Mouse (Mus musculus) WW6 (cell line): Measurements from ENCODE around the gene Sirt6.

ENCODE experiments used
- DNase-seq: peaks from one replicate; pipeline ENCODE4 v3.0.0-alpha.2; 2013; ENCODE audit warnings: low read depth, low spot score

The Sirt6 gene

DNA sequence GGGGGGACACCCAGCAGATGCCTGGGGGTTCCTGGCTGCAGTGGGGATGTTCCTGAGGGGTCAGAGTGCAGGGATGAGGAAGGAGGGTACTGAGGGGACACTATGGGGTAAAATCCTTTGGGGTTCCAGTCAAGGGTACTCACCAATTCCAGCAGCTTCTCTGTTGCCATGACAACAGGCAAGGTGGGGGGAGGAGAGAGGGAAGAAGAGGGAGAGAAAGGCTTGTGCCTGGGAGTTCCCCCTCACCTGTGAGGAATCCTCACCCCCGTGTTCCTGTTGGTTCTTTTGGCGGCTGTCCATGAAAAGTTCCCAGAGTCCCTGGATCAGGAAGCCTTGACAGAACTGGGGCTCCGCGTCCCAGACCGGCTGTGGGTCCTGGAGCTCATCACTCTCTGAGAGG, 32.0 kb downstream of the Sirt6 start:
- DNase-seq: no peak

DNA sequence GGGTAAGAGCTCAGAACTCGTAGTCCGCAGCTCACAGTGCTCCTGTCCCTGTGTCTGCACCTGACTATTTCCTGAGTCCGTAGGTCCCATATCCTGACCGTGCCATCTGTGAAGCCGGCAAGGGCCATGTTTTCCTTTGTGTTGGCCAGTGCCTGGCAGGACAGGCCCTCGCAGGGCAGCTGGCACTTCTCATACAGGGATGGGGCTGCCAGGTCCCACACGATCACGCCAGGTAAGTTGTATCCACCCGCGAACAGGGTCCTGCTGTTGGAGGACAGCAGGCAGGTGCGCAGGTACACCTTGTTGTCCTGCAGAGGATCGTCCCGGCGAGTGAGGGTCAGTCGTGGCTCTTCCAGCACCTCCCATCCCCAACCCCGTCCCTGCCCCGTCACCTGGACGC, 33.7 kb downstream of the Sirt6 start:
- DNase-seq: no peak

DNA sequence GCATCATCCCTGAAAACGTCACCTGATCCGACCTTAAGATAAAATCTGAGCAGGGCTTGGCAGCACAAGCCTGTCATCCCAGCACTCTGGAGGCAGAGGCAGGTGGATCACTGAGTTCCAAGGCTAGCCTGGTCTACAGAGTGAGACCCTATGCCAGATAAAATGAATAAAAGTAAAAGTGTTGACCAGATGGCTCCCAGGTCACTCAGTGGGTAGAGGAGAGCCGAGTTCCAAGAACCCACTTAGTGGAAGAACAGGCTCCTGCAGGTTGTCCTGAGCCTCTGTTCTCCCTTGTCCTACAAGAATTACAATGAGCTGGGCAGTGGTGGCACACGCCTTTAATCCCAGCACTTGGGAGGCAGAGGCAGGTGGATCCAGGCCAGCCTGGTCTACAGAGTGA, 34.4 kb downstream of the Sirt6 start:
- DNase-seq: no peak

DNA sequence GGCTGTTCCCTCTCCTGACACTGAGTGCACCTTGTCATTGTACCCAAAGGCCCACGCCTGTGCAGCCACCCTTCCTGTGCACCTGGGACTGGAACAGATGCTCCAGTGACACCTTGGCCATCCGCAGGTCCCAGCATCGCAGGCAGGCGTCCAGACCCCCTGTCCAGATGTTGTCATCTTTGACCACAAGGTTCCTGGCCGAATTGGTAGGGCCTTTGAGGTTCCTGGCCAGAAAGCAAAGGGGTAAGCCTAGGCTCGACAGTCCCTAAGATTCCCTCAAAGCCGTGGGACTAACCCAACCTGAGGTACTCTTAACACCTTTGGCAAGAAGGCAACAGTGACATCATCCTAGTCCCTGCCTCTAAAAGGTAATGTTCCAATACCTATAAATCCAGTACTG, 35.0 kb downstream of the Sirt6 start:
- DNase-seq: no peak

DNA sequence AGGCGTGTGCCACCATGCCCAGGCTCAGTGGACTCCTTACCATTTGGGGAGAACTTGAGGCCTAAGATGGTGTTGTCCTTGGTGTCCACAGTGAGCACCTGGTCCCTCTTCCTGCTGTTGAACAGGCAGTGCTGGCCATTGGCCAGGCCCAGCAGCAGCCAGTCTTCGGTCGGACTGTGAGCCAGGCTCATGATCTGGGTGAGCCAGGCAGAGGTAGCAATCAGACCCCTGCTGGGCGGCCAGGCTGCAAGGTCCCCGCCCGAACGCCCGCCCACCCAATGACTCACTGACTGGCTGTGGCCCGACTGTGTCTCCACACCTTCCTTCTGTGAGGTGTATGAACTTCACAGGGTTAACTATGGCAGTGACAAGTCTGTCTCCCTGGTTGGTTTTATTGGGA, 35.8 kb downstream of the Sirt6 start:
- no peak for DNase-seq

DNA sequence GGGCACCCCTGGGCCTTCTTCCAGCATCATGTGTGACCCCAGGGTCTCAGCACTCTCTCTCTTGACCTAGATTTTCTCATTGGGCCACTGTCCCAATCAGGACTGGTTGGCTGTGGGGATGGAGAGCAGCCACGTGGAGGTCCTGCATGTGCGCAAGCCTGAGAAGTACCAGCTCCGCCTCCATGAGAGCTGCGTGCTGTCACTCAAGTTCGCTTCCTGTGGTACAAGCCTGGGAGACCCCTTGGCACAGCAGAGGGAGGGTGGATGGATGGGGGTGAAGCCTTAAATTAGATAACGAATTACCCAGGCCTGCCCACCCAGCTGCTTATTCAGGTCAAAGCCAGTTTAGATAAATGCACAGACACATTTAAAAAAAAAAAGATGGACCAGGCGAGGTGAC, 38.9 kb downstream of the Sirt6 start:
- no peak for DNase-seq

DNA sequence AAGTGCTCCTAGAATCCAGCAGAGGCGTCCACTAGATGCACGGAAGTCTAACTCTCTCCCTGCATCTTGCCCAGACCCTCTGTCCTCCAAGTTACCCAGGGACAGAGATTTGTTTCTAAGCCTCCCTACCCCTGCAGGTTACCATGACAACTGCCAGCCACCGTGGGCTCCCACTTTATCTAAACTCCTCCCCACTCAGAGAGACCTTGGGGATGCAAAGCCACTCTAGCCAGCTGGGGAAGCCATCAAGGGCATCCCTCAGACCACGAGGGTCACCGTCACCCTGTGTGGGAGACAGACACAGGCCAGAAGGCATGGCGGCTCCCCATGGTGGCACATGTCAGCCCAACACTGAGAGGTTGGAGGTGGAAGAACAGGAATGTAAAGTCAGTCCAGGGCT, 44.2 kb downstream of the Sirt6 start:
- DNase-seq: no peak

DNA sequence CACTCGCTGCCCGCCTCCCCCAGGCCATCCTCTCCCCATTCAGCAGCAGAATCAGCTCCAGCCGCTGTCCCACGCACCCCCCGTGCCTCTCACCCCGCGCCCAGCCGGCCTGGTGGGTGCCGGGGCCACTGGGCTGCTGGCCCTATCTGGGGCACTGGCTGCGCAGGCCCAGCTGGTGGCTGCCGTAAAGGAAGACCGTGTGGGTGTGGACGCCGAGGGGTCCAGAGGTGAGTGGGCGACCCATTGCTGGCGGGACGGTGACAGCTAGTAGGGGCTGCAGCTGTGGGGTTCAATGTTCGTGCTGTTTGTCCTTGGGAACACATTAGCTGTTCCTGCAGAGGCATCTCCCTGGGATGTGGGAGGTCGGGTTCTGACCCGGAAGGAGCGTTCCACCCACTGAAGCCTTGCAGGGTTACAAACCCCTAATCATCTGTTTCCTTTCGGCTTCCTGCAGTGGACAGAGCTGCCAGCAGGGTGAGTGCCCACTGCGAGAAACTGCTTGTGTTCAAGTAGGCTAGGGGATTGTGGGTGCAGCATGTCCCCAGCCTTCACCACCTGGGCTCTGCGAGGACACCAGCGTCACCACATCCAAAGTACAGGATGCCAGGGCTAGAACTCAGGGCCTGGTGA, 47.0 kb downstream of the Sirt6 start:
- no peak for DNase-seq

DNA sequence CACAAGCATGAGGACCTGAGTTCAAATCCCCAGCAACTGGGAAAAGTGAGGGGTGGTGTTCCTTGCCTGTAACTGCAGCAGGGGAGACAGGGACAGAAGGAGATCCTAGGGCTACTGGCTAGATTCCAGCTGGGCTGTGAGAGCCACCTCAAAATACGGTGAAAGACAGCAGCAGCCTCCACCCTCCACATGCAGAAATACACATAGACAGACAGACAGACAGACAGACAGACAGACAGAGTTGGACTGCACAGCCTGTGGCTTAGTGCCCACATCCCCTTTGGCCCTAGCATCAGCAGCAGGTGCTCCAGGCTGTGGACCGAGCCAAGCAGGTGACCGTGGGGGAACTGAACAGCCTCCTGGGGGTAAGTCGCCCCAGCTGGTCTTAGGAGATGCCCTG, 47.6 kb downstream of the Sirt6 start:
- DNase-seq: no peak

DNA sequence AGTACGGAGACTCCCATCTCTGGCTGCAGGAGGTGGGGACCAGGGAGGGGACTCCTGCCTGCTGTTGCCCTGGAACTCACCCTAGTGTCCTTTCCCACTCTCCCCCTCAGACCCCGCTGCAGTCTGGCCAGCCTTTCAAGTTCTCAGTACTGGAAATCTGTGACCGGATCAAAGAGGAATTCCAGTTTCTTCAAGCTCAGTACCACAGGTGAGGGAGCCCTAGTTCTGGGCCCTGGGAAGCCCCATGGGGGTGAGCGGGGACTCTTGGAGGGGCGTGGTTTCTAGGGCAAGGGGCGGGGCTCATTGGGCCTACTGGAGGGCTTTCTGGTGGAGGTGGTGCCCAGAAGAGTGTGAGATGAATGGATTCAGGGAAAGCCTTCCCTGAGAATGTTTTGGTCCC, 51.9 kb downstream of the Sirt6 start:
- no peak for DNase-seq

DNA sequence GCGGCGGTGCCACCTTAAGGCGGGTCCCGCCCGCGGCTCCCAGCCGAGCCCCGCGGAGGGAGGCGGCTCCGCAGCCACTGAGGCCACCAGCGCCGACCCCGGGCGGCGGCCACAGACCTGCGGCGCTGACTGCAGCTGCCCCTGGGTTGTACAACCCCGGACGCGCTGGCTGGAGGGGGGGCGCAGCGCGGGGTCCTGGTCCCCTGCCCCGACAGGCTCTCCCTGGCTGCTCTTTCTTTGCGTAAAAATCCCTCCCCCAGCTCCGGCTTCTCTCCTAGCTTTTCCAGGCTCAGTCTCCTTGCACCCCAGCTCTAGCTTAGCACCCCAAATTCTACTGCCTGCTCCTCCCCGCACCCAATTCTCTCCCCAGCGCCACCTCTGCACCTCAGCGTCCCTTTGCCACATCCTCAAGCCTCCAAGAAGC, 52.4 kb downstream of the Sirt6 start:
- DNase-seq: no peak

DNA sequence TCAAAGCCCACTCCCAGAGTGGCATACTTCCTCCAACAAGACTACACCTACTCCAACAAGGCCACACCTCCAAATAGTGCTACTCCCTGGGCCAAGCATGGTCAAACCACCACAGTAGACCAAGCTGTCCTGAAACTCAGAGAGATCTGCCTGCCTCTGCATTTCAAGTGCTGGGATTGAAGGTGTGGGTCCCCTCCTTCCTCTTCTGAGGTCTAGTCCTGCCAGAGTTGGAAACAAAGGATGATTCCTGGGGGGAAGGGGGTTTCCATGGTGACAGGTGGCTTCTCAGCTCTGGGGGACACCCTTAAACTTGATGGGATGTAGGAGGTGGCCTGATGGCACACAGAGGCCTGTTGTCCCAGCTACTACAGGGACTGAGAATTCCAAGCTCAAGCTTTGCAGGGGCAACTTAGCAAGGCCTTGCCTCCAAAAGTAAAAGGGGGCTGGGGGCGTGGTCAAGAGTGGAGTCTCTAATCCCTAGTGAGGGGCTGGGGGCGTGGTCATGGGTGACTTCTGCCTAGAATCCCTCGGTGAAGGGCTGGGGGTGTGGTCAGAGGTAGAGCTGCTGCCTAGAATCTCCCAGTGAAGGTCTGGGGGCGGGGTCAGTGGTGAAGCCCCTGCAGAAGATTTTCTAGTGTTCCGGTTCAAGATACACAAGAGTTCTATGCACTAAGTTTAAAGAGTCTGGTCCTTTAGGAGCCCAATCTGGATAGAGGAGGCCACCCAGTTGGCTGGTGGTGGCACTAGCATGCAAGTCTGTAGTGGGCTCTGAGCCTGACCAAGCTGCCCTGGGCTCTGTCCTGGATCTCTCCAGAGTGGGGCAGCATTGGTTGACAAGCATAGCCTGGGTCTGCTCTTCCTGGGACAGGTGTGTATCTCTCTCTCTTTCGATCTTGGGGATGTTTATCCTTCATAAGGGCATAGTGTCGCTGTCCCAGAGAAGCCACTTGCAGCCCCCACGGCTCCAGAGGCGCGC, 53.2 kb downstream of the Sirt6 start, which contains the start of gene Tle2:
Gene Tle2 (plus strand): TSS at position 481 of the 976 bp plus-strand sequence.
- no peak for DNase-seq

DNA sequence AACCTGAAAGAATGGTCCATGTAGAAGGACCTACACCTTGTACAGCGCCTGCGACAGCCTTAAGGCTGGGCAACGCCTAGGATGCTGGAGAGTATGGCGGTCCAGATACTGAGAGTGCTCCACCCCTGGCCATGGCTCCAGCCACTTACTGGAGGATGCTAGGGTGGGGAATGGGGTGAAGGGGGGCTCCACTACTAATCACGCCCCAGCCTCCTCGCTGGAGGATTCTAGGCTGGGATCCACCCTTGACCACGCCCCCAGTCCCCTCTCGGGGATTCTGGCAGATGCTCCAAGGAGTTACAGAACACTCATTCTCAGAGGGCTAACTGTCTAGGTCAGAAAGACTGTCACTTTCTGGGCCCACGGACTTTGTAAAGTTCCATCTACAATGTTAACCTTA, 54.6 kb downstream of the Sirt6 start:
- DNase-seq: no peak

DNA sequence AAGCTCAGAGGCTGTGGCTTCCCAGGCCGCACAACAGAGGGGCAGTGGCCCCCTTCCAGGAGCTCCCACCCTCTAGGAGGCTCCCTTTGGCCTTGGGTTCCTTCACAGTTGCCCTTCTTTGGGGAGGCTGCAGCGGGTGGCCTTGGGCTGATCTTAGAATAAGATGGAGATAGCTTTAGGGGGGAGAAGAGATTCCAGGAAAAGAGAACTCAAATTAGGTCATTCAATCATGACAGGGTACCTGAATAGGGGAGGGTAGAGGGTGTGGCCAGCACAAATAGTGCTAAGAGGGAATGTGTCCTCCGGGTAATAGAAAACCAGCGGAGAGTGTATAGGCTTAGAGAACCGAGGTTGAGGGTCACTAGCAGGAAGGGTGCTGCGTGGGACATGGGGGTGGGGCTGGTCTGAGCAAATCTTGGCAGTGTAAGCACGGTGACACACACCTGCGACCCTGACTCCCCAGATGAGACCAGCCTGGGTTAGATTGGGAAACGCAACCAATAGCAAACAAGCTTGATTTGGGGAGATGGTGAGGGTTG, 55.4 kb downstream of the Sirt6 start:
- DNase-seq: no peak
